Mouse (Mus musculus) heart, adult 2 months (tissue): ENCODE data around the gene Mtnr1a.

Experiments used
- CTCF ChIP-seq: fragments of 200-600 bp; IDR thresholded peaks from 2 replicates; pipeline ENCODE4 v1.8.1; 2022; ENCODE audit warnings: antibody characterized with exemption, mild to moderate bottlenecking, moderate library complexity
- EP300 ChIP-seq: fragments of 200-500 bp; IDR thresholded peaks from 2 replicates; pipeline ENCODE4 v1.6.1; 2011; ENCODE audit warnings: low read depth, low read length, control low read depth; ENCODE audit not compliant: insufficient read depth
- POLR2A ChIP-seq: fragments of 200-500 bp; IDR thresholded peaks from 2 replicates; pipeline ENCODE4 v1.6.1; 2011; ENCODE audit warnings: mild to moderate bottlenecking, low read depth, low read length, control low read depth; ENCODE audit not compliant: insufficient read depth

DNA sequence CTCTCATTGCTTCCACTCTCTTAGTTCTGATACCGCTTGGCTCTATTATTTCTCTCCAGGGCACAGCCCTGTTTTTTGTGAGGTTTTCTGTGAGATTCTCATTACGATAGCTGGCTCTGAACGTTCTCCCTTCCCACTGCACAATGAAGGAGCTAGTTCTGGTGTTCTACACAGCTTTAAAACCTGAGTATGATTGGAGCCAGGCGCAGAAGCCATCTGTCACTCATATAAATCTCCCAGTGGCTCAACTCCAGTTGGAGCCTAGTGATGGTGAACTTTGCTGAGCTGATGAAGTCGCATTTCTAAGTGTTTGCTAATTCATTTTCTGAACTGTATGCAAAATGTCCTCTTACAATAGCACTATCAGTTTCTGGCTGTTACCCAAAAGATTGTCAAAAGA, 56.7 kb downstream of the Mtnr1a start:
- TF ChIP-seq CTCF, result no peak
- no peak for TF ChIP-seq POLR2A
- TF ChIP-seq EP300, result no peak
